Mouse (Mus musculus) gastrocnemius, postnatal 36 days (tissue): ENCODE data around the gene Atxn1. TPM values are rescaled to one million over a fixed set of nuclear protein-coding genes. Genes with fewer than 3 reads are reported as not detected.

Experiments
- DNase-seq, 2 experiments: peaks; one replicate each; pipeline ENCODE4 v3.0.0; 2022
- intact Hi-C: fragments of 180-260 bp; cut with DNase I; formaldehyde crosslinking; loops from one replicate; pipeline ENCODE4 v1.15.1; 2025
- total RNA-seq, 2 experiments: library from RNA; stranded (reverse); gene quantifications; 2 replicates each; pipeline ENCODE4 v1.2.3; 2021

Gene Atxn1
- total RNA-seq, 2 experiments from 2014 or later: 33.7 to 39.7 TPM

GRCm38 (mm10) chr13:45904456-45904855 lies 60.4 kb downstream of the Atxn1 start:
- intact Hi-C loops: no loop called here
- DNase-seq: no peak

GRCm38 (mm10) chr13:45903519-45904274 lies 61.1 kb downstream of the Atxn1 start:
- intact Hi-C loops: no loop called here
- no peak for DNase-seq

GRCm38 (mm10) chr13:45902457-45902856 lies 62.4 kb downstream of the Atxn1 start:
- no peak for DNase-seq

GRCm38 (mm10) chr13:45900776-45901175 lies 64.0 kb downstream of the Atxn1 start:
- intact Hi-C loops: no loop called here

More at GRCm38 (mm10) chr13:45902457-45902856, 62.4 kb downstream of the Atxn1 start:
- intact Hi-C loops: no loop called here

GRCm38 (mm10) chr13:45897571-45897970 lies 67.2 kb downstream of the Atxn1 start:
- no peak for DNase-seq
- intact Hi-C loops: no loop called here

More at GRCm38 (mm10) chr13:45900776-45901175, 64.0 kb downstream of the Atxn1 start:
- no peak for DNase-seq

- intact Hi-C loops: no loop called here
- DNase-seq: no peak
Measured at GRCm38 (mm10) chr13:45894760-45895159, 70.0 kb downstream of the Atxn1 start.

- no peak for DNase-seq
- intact Hi-C loops: no loop called here
Measured at GRCm38 (mm10) chr13:45894234-45894633, 70.6 kb downstream of the Atxn1 start.

GRCm38 (mm10) chr13:45891073-45891472 lies 73.7 kb downstream of the Atxn1 start:
- intact Hi-C loops: no loop called here
- DNase-seq: no peak

- DNase-seq: no peak
- intact Hi-C loops: no loop called here
Measured at GRCm38 (mm10) chr13:45888953-45889749, 75.7 kb downstream of the Atxn1 start.

- DNase-seq: no peak
- intact Hi-C loops: no loop called here
Measured at GRCm38 (mm10) chr13:45884878-45885277, 79.9 kb downstream of the Atxn1 start.

- intact Hi-C loops: no loop called here
- DNase-seq: no peak
Measured at GRCm38 (mm10) chr13:45883791-45884238, 81.0 kb downstream of the Atxn1 start.

GRCm38 (mm10) chr13:45882976-45883440 lies 81.8 kb downstream of the Atxn1 start:
- intact Hi-C loops: no loop called here

GRCm38 (mm10) chr13:45880543-45880845 lies 84.3 kb downstream of the Atxn1 start:
- intact Hi-C loops: no loop called here
- DNase-seq: no peak

More at GRCm38 (mm10) chr13:45882976-45883440, 81.8 kb downstream of the Atxn1 start:
- no peak for DNase-seq

- no peak for DNase-seq
- intact Hi-C loops: no loop called here
Measured at GRCm38 (mm10) chr13:45879746-45880542, 84.9 kb downstream of the Atxn1 start.

GRCm38 (mm10) chr13:45876939-45877338 lies 87.9 kb downstream of the Atxn1 start:
- no peak for DNase-seq
- intact Hi-C loops: no loop called here

- DNase-seq: no peak
- intact Hi-C loops: no loop called here
Measured at GRCm38 (mm10) chr13:45876368-45876760, 88.4 kb downstream of the Atxn1 start.

- DNase-seq: no peak
- intact Hi-C loops: no loop called here
Measured at GRCm38 (mm10) chr13:45875686-45876367, 89.0 kb downstream of the Atxn1 start.

- DNase-seq: no peak
- intact Hi-C loops: loop anchor here (5.0 kb wide), 1 partner anchor 88 kb away; no protein-coding TSS in a partner anchor
Measured at GRCm38 (mm10) chr13:45874196-45874595, 90.6 kb downstream of the Atxn1 start.

- intact Hi-C loops: loop anchor here (5.0 kb wide), 1 partner anchor 89 kb away; no protein-coding TSS in a partner anchor
- DNase-seq: no peak
Measured at GRCm38 (mm10) chr13:45872966-45873365, 91.8 kb downstream of the Atxn1 start.
